Mouse (Mus musculus) effector memory CD4-positive, alpha-beta T cell, adult 7 months (primary cell): ENCODE results near the gene Ube2e2. TPM values are rescaled to one million over a fixed set of nuclear protein-coding genes. Genes with fewer than 3 reads are reported as not detected.

Source experiments
- polyA plus RNA-seq: library from polyadenylated mRNA; unstranded; fragments of 100-300 nt; shearing (Covaris generic); gene quantifications from one replicate; pipeline ENCODE4 v1.2.1, GENCODE M21; 2017

Ube2e2 gene
- 2.8 TPM for polyA plus RNA-seq

GRCm38 (mm10) chr14:18893947-18894445 lies at the start of gene Ube2e2:
TSS of gene Ube2e2 (minus strand) at chr14:18894267.

